Mouse (Mus musculus): ENCODE measurements around the gene Zfp511.

GRCm38 (mm10) chr7:140063092-140063491 is 26.9 kb downstream of the Zfp511 start:
- TF ChIP-seq CTCF (IDR thresholded peaks at IDR 0.05; ENCODE audit: control insufficient read depth, insufficient read depth, low read length) (peak; percentile 75), POLR2A (IDR thresholded peaks at IDR 0.05; ENCODE audit: borderline replicate concordance, control insufficient read depth, low read depth, low read length) (no peak)
